Mouse (Mus musculus) G1E (cell line): Measurements from ENCODE around the gene Vav1. TPM values are rescaled to one million over a fixed set of nuclear protein-coding genes. Genes with fewer than 3 reads are reported as not detected.

Experiments
- ATAC-seq: 2 replicates; pipeline ENCODE4 v1.8.0; 2016; ENCODE audit warnings: mild to moderate bottlenecking; ENCODE audit not compliant: insufficient number of reproducible peaks, poor library complexity, low FRiP score, severe bottlenecking; ENCODE audit errors: extremely low read depth
- DNase-seq: peaks from one replicate; pipeline ENCODE4 v3.0.0; 2012; ENCODE audit warnings: low spot score
- H3K27me3 ChIP-seq: 2 replicates; pipeline ENCODE4 v1.6.1; 2012; ENCODE audit warnings: mild to moderate bottlenecking, low read length, inconsistent platforms; ENCODE audit not compliant: insufficient read depth
- H3K36me3 ChIP-seq: replicated peaks from 2 replicates; pipeline ENCODE3; 2012; ENCODE audit warnings: mild to moderate bottlenecking, inconsistent platforms
- H3K4me1 ChIP-seq: 2 replicates; pipeline ENCODE4 v1.6.1; 2012; ENCODE audit warnings: low read depth, low read length, inconsistent platforms, mixed read lengths; ENCODE audit not compliant: insufficient read depth
- H3K4me3 ChIP-seq: 2 replicates; pipeline ENCODE4 v1.5.1; 2012; ENCODE audit warnings: low read depth, mild to moderate bottlenecking, inconsistent platforms, low read length, moderate library complexity, mixed read lengths
- H3K9me3 ChIP-seq: replicated peaks from 2 replicates; pipeline ENCODE4 v1.6.1; 2012; ENCODE audit warnings: inconsistent platforms
- CTCF ChIP-seq: IDR thresholded peaks from 2 replicates; pipeline ENCODE4 v1.5.1; 2012; ENCODE audit warnings: low read depth, low read length, inconsistent platforms, mixed read lengths
- GATA1 ChIP-seq: IDR thresholded peaks from 2 replicates; pipeline ENCODE4 v1.6.1; 2012; ENCODE audit warnings: borderline replicate concordance, low read length, inconsistent platforms, mixed read lengths
- GATA2 ChIP-seq: IDR thresholded peaks from 2 replicates; pipeline ENCODE4 v1.6.1; 2012; ENCODE audit warnings: low read depth, low read length, inconsistent platforms, borderline replicate concordance
- POLR2AphosphoS5 ChIP-seq: IDR thresholded peaks from 2 replicates; pipeline ENCODE4 v1.6.1; 2012; ENCODE audit warnings: low read depth, low read length, inconsistent platforms; ENCODE audit not compliant: insufficient replicate concordance
- TAL1 ChIP-seq: conservative IDR thresholded peaks from 2 replicates; pipeline ENCODE4 v1.6.1; 2012; ENCODE audit warnings: low read depth, low read length, inconsistent platforms, mixed read lengths
- polyA plus RNA-seq: library from polyadenylated mRNA; stranded (reverse); fragments of >175 nt; gene quantifications from 2 replicates; pipeline ENCODE4 v1.2.3, GENCODE M21; 2012
- total RNA-seq, 2 experiments: library from RNA; stranded (forward) in 1 of 2; stranded (reverse) in 1 of 2; fragments of 200-1000 nt in 1 of 2; fragments of >200 nt in 1 of 2; fragmentation: Nextera tagmentation in 1 of 2; gene quantifications; 2 replicates each; pipeline ENCODE4 v1.2.3; 2014 to 2017

Gene Vav1
- total and polyA plus RNA-seq, 3 experiments, result 48.1 to 175 (median 50.0) TPM

DNA sequence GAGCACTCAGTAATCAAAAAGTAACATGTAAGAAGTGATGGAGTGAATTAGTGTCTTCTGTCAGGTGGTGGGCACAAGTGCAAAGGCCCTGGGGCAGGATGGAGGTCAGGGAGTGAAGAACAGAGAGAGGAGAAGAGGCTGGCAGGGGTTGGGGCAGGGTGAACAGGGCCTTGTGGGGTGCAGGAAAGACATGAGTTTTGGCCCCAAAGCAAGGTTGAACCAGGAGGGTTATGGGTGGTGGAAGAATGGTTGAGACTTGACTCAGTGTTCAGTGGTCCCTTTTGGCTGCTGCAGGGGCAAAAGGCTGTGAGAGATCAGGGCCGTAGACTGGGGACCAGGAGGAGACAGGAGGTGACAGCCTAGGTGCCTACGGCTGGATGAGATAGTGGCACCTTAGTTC is 363 bp upstream of the Vav1 start:
- peak overlapping the region; percentile 93 for H3K4me3 ChIP-seq
- DNase-seq, result no peak
- peaks cover 85% of the 10 kb centered on the region for H3K4me1 ChIP-seq
- peaks cover 34% of the 10 kb centered on the region for H3K36me3 ChIP-seq
- TF ChIP-seq TAL1, result no peak
- H3K27me3 ChIP-seq, result peaks cover 17% of the 10 kb centered on the region
- no peaks in the 10 kb centered on the region for H3K9me3 ChIP-seq
- no peak for ATAC-seq

- Histone ChIP-seq H3K9me3 (no peaks in the 10 kb centered on the region), H3K4me1 (peaks cover 95% of the 10 kb centered on the region), H3K27me3 (peaks cover 9% of the 10 kb centered on the region), H3K4me3 (peak overlapping the region; percentile 93), H3K36me3 (peaks cover 46% of the 10 kb centered on the region)
- ATAC-seq, result peak; percentile 52
- TF ChIP-seq CTCF (no peak), GATA1 (no peak), GATA2 (no peak), POLR2AphosphoS5 (no peak), TAL1 (no peak)
- DNase-seq, result peak; percentile 62
Measured at GRCm38 (mm10) chr17:57279591-57280224, 808 bp downstream of the Vav1 start.

DNA sequence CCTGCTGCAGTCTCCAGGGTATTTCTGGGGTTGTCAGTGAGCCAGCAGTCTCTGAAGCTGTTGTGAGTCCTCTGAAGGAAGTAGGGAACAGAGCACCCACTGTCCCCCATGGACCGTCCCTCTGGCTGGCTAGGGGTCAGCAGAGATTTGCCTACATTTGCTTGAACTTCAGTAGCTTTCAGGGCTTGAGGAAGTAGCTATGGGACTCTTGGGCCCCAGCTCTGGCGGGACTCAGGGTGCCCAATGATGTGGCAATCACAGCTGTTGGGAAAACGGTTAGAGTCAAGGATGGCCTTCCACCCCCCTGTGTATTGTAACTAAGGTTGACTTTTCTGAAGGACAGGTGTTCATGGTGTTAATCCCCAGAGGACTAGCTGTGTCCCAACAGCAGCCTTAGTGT is 1.5 kb downstream of the Vav1 start:
- no peak for ATAC-seq
- DNase-seq, result no peak

DNA sequence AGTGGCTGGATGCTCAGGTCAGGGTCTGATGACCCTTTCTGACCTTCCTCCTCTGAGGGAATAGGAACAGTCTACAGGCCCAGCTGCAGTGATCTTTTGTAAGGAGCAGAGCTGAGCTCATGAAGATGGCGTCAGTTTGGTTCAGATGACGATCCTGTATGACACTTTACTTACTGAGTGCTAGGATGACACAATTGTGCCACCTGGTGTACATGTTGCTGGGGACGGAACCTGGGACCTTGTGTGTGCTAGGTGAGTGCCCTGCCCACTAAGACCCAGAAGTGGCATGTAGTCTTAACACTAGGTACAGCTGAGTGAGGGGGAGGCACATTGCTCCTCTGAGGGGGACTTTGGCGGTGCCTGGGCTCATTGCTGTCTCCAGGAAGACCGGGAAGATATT is 5.0 kb downstream of the Vav1 start:
- no peak for DNase-seq
- Histone ChIP-seq H3K4me1 (peaks cover 86% of the 10 kb centered on the region), H3K9me3 (no peaks in the 10 kb centered on the region), H3K4me3 (0 out of 2 replicates have a peak overlapping the region, but pooled peaks have one; percentile 2), H3K36me3 (peaks cover 86% of the 10 kb centered on the region), H3K27me3 (no peaks in the 10 kb centered on the region)
- ATAC-seq, result no peak
- no peak for TF ChIP-seq GATA2
- no peak for TF ChIP-seq GATA1
- no peak for TF ChIP-seq TAL1
- no peak for TF ChIP-seq POLR2AphosphoS5
- no peak for TF ChIP-seq CTCF

More for the DNA sequence above, 1.5 kb downstream of the Vav1 start:
- peaks cover 94% of the 10 kb centered on the region for H3K4me1 ChIP-seq
- H3K27me3 ChIP-seq, result peaks cover 2% of the 10 kb centered on the region; the same call in 1 of the 2 replicates
- H3K36me3 ChIP-seq, result peaks cover 53% of the 10 kb centered on the region
- H3K9me3 ChIP-seq, result no peaks in the 10 kb centered on the region
- H3K4me3 ChIP-seq, result peak overlapping the region; percentile 93
- TF ChIP-seq GATA2 (no peak), GATA1 (no peak), POLR2AphosphoS5 (no peak), TAL1 (no peak), CTCF (no peak)

DNA sequence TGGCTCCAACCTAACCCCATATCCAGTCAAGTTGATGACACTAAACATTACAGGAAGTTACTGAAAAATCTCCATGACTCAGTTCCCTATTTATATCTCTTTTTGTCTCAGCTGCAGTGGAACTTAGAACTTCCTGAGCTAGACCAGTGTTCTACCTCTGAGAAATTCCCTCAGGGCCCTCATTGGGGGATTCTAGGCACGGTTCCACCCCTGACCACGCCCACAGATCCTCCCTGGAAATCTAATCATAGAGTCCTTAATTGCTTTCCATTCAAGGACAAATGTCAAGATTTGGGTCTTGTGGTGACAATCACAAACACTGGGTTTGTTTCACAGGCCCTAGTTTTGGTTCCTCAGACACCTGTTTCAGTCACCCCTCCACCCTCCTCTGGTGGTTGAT is 6.2 kb downstream of the Vav1 start:
- DNase-seq (no peak), ATAC-seq (no peak)
- Histone ChIP-seq H3K4me1 (peaks cover 84% of the 10 kb centered on the region), H3K4me3 (no peak overlapping the region), H3K9me3 (0 out of 2 replicates have a peak, but pooled peaks cover 3% of the 10 kb centered on the region), H3K27me3 (no peaks in the 10 kb centered on the region), H3K36me3 (peaks cover 97% of the 10 kb centered on the region)
- no peak for TF ChIP-seq GATA2
- TF ChIP-seq CTCF, result no peak
- TF ChIP-seq TAL1, result no peak
- no peak for TF ChIP-seq POLR2AphosphoS5
- no peak for TF ChIP-seq GATA1

GRCm38 (mm10) chr17:57286718-57287355 is 7.9 kb downstream of the Vav1 start:
- H3K4me3 ChIP-seq, result no peak overlapping the region
- peaks cover 97% of the 10 kb centered on the region for H3K36me3 ChIP-seq
- ATAC-seq (no peak), DNase-seq (no peak)
- 0 out of 2 replicates have a peak, but pooled peaks cover 3% of the 10 kb centered on the region for H3K9me3 ChIP-seq
- TF ChIP-seq GATA1, result no peak
- TF ChIP-seq CTCF, result no peak
- no peak for TF ChIP-seq TAL1
- TF ChIP-seq GATA2, result no peak
- TF ChIP-seq POLR2AphosphoS5, result no peak
- no peaks in the 10 kb centered on the region for H3K27me3 ChIP-seq
- peaks cover 81% of the 10 kb centered on the region for H3K4me1 ChIP-seq
